Mouse (Mus musculus) heart, embryonic 14.5 days (tissue): Measurements from ENCODE around the gene Dnajc6. TPM values are rescaled to one million over a fixed set of nuclear protein-coding genes. Genes with fewer than 3 reads are reported as not detected.

Experiments
- ATAC-seq: fragments of 200-750 bp; cut with Nextera tagmentation; 2 replicates; pipeline ENCODE4 v1.8.0; 2017; ENCODE audit warnings: low read depth, moderate TSS enrichment; ENCODE audit not compliant: insufficient number of reproducible peaks, insufficient read depth, low FRiP score
- H3K27ac ChIP-seq, 2 experiments: fragments of 200-500 bp in 1 of 2; fragments of 300-500 bp in 1 of 2; sonication (generic) in 1 of 2; replicated peaks in 1 of 2; 2 replicates each; pipeline ENCODE4 v1.5.1; 2012 to 2014; ENCODE audit warnings: low read depth in 2 of 2, low read length in 2 of 2, control low read depth in 1 of 2, mild to moderate bottlenecking in 1 of 2, mixed read lengths in 1 of 2; ENCODE audit not compliant: control insufficient read depth in 1 of 2, insufficient read depth in 1 of 2
- H3K27me3 ChIP-seq: fragments of 300-500 bp; sonication (generic); 2 replicates; pipeline ENCODE4 v1.6.1; 2014; ENCODE audit warnings: mild to moderate bottlenecking, low read length, control low read depth; ENCODE audit not compliant: control insufficient read depth, insufficient read depth
- H3K36me3 ChIP-seq: fragments of 300-500 bp; sonication (generic); 2 replicates; pipeline ENCODE4 v1.6.1; 2014; ENCODE audit warnings: mild to moderate bottlenecking, control low read depth, low read length, mixed read lengths; ENCODE audit not compliant: control insufficient read depth, insufficient read depth
- H3K4me1 ChIP-seq, 2 experiments: fragments of 200-500 bp in 1 of 2; fragments of 300-500 bp in 1 of 2; sonication (generic) in 1 of 2; 2 replicates each; pipeline ENCODE4 v1.6.1; 2012 to 2014; ENCODE audit warnings: low read length in 2 of 2, control low read depth in 1 of 2, mixed read lengths in 1 of 2; ENCODE audit not compliant: control insufficient read depth in 2 of 2, insufficient read depth in 2 of 2
- H3K4me2 ChIP-seq: fragments of 300-500 bp; sonication (generic); 2 replicates; pipeline ENCODE4 v1.6.1; 2014; ENCODE audit warnings: mild to moderate bottlenecking, low read length
- H3K4me3 ChIP-seq, 2 experiments: fragments of 200-500 bp in 1 of 2; fragments of 300-500 bp in 1 of 2; sonication (generic) in 1 of 2; 2 replicates each; pipeline ENCODE4 v1.5.1; 2012 to 2014; ENCODE audit warnings: low read length in 2 of 2, mild to moderate bottlenecking in 2 of 2, control low read depth in 1 of 2, low read depth in 1 of 2, moderate library complexity in 1 of 2; ENCODE audit not compliant: control insufficient read depth in 1 of 2, insufficient read depth in 1 of 2
- H3K9ac ChIP-seq: fragments of 300-500 bp; sonication (generic); 2 replicates; pipeline ENCODE4 v1.6.1; 2014; ENCODE audit warnings: mild to moderate bottlenecking, low read length
- H3K9me3 ChIP-seq: fragments of 300-500 bp; sonication (generic); 2 replicates; pipeline ENCODE4 v1.6.1; 2016; ENCODE audit warnings: low read length, control low read depth; ENCODE audit not compliant: control insufficient read depth
- WGBS: fragments of 180-500 bp; shearing (Covaris S2); extraction: QIAGEN DNeasy Blood & Tissue Kit; methylation state at CpG from one replicate; pipeline ENCODE4 v1.1.7; 2014; 5-methylcytosine and 5-hydroxymethylcytosine counted together
- polyA plus RNA-seq: library from polyadenylated mRNA; unstranded; fragments of >200 nt; fragmentation: Nextera tagmentation; extraction: Ambion mirVana; gene quantifications from 2 replicates; pipeline ENCODE4 v1.2.1, GENCODE M21; 2014

The Dnajc6 gene
- polyA plus RNA-seq, 1 experiment from 2014 or later = 0.70 TPM

GRCm38 (mm10) chr4:101686227-101686810 lies 189.9 kb downstream of the Dnajc6 start:
- ATAC-seq = no peak
- Histone ChIP-seq H3K4me2 (no peak overlapping the region), H3K4me3 (no peak overlapping the region), H3K36me3 (no peaks in the 10 kb centered on the region), H3K4me1 (no peaks in the 10 kb centered on the region), H3K27ac (no peak overlapping the region), H3K9ac (no peak overlapping the region), H3K27me3 (no peaks in the 10 kb centered on the region), H3K9me3 (no peaks in the 10 kb centered on the region)
- 61% methylated on average over 13 of the region's 13 CpGs for WGBS

GRCm38 (mm10) chr4:101689241-101689640 lies 192.8 kb downstream of the Dnajc6 start:
- 72% methylated on average over 4 of the region's 4 CpGs for WGBS

GRCm38 (mm10) chr4:101689645-101690044 lies 193.2 kb downstream of the Dnajc6 start:
- no peak overlapping the region for H3K9ac ChIP-seq
- WGBS = 60% methylated on average over 5 of the region's 5 CpGs

More at GRCm38 (mm10) chr4:101689241-101689640, 192.8 kb downstream of the Dnajc6 start:
- H3K27ac ChIP-seq = no peak overlapping the region
- no peaks in the 10 kb centered on the region for H3K9me3 ChIP-seq
- H3K4me2 ChIP-seq = no peak overlapping the region
- ATAC-seq = no peak
- no peak overlapping the region for H3K9ac ChIP-seq
- no peaks in the 10 kb centered on the region for H3K36me3 ChIP-seq
- no peaks in the 10 kb centered on the region for H3K27me3 ChIP-seq
- H3K4me1 ChIP-seq = no peaks in the 10 kb centered on the region
- H3K4me3 ChIP-seq = no peak overlapping the region

More at GRCm38 (mm10) chr4:101689645-101690044, 193.2 kb downstream of the Dnajc6 start:
- no peak overlapping the region for H3K27ac ChIP-seq
- no peak overlapping the region for H3K4me2 ChIP-seq
- no peaks in the 10 kb centered on the region for H3K4me1 ChIP-seq
- H3K27me3 ChIP-seq = no peaks in the 10 kb centered on the region
- H3K36me3 ChIP-seq = no peaks in the 10 kb centered on the region
- H3K4me3 ChIP-seq = no peak overlapping the region
- H3K9me3 ChIP-seq = no peaks in the 10 kb centered on the region
- no peak for ATAC-seq

Other genes starting within 250 kb of the Dnajc6 start
- 67.1 and 69.7 TPM in 2 replicates for gene Jak1, start 231.4 kb upstream of the Dnajc6 start, polyA plus RNA-seq
- 7.7 and 8.3 TPM in 2 replicates for gene Ak4, start 77.4 kb upstream of the Dnajc6 start, polyA plus RNA-seq
- gene Leprot, start 151.1 kb downstream of the Dnajc6 start, polyA plus RNA-seq = 84.4 and 85.3 TPM in 2 replicates
- gene Lepr, start 220.8 kb downstream of the Dnajc6 start, polyA plus RNA-seq = 1.3 TPM in 2 replicates